Mouse (Mus musculus) right cerebral cortex, postnatal 14 days (tissue): ENCODE results near the gene Nr6a1.
A peak's percentile ranks its signal among the peaks of the same experiment; 100 is the strongest.

ENCODE experiments used
- DNase-seq: peaks from one replicate; pipeline ENCODE4 v3.0.0; 2022

Nr6a1 gene

DNA sequence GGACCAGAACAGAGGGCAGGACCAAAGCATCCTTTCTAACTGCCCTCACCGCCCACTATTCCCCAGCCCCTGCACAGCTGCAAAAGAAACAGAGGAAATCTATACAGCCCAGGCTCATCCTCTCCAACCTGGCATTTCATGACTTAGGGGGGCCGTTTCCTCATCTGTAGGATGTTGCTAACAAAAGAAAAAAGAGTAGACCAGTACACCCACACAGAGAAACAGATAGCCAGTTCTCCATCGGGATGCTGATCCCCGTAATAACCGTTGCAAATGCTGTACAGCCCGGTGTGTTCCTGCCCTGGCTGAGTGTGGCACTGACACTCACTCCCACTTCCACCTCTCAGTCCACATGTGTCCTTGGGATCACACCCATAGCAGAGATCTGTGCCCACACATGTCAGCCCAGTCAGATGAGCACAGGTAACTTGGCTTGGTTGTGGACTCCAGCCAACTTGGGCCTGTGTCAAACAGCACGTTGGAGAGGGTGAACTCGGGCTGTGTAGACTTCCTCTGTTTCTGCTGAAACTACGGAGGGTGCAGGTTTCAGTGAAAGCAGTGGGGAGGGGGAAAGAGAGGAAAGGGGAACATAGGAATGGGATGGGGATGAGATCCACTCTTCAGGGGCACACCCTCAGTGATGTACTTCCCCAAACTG, 9.4 kb upstream of the Nr6a1 start:
- no peak for DNase-seq

DNA sequence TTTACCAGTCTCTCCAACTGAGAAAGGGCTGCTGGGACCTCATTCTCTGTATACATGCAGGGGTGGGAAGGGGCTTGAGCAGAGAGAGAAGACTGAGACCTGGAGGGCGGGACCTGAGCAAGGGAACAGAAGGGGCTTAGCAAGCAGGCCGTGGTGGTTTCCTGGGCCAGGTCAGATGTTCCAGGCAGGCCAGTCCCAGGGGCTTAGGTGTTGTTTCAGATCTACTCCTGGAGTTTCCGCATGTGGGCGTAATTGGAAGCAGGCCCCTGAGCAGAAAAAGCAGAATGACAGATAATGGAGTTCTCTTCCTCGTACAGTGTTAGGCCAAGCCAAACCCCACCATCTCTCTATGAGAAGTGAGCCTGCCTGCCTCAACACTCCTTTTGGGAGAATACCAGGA, 7.4 kb upstream of the Nr6a1 start:
- no peak for DNase-seq

DNA sequence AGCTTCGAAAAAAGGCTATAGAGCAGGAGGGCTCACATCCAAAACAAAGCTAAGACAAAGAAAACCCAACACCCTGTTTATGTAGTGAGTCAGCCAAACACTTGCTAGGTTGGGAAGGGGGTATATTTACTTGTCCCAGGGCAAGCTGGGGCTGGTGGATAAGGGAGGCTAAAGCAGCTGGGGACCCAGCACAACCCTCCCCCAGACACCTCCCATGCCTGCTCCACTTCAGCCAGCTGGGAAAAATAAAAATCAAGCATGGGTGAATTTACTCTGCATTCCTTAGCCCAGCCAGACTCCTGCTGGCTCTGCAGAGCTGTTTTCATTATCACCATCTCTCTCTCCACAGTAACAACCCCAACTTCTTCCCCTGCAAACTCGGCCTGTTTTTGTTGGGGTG, 6.4 kb upstream of the Nr6a1 start:
- DNase-seq = no peak

DNA sequence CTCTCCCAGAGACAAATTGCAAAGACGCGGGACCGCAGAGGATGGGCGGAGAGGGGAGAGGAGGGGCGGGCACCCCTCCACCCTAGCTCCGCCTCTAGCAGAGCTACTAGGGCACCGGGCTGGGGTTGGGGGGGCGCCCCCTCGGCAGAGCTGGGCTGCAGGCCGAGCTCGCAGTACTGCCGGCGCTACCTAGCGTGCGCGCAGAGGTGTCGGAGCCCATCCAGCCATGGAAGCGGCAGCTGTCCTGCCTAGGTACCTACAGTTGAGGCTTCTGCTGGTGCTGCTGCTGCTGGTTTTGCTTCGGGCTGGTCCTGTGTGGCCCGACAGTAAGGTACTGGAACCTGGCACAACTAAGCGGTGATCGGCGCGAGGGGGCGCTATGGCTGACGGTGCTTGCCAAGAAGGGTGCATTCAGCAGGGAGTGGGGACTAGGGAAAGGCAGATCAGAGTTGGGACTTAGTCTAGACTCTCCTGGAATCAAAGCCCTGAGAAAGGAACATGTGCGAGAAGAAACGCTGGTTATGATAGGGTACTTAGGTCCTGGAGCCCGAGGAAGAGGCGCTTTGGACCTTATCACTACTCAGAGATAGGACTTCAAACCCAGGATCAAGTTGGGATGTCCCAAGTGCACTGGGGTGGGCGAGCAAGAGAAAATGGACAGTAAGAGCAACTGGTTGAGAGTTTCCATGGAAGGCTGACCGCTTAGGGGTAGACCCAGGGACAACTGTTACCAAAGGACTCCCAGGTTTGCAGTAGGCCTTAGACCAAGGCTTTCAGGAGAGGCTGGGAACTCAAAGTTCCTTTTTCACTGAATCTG, 4.6 kb upstream of the Nr6a1 start, which contains the start of gene Olfml2a:
Gene Olfml2a, plus strand, starts transcription at position 128 of the 817 bp plus-strand sequence.
- peak; percentile 62 for DNase-seq

DNA sequence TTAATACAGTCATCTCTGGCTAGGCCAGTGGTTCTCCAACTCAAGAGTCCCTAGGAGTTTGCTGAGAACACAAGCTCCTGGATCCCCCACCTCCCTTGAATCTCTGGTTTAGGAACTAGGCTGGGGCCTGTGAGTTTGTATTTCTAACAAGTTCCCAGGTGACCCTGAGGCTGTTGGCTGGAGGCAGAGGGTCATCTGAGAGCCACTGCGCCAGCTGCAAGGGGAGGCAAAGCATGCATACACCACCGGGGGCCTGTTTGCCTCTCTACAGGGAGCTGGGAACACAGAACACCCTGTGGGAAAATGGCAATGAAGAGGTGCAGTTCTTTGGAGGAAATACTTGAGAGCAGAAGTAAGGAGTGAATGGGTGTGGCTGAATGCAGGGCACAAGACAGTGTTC, 2.8 kb upstream of the Nr6a1 start:
- DNase-seq = no peak

DNA sequence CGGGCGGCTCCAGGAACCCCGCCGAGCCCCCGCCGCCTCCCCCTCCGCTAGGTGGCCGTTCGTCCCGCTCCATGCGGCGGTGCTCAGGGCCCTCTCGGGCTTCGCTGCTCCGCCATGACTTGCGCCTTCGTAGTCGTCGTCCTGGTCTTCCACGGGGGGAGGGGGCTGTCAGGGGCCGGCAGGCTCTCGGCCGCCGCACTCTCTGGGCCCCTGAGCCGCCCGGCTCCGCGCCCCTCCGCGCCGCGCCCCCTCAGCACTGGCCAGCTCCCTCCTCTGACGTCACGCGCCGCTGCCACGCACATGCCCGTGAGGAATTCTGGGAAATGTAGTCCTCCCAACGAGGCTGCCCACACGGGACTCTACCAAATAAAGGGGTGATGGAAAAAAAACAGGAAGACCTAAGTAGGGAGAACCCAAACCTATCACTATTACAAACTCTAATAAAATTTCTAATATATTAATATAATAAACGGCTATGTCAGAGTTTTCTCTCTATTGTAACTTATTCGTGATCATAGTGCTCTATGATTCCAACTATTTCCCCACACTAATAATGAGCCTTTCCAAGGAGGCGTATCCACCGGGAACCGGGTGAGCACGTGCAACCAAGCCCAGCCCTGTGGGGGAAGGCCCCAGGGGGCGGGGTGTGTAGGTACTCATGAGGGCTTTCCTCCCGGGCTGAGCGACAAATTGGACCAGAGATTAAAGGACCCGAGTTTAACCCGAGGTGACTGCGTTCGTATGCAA, 1.2 kb downstream of the Nr6a1 start:
- DNase-seq = peak; percentile 94

DNA sequence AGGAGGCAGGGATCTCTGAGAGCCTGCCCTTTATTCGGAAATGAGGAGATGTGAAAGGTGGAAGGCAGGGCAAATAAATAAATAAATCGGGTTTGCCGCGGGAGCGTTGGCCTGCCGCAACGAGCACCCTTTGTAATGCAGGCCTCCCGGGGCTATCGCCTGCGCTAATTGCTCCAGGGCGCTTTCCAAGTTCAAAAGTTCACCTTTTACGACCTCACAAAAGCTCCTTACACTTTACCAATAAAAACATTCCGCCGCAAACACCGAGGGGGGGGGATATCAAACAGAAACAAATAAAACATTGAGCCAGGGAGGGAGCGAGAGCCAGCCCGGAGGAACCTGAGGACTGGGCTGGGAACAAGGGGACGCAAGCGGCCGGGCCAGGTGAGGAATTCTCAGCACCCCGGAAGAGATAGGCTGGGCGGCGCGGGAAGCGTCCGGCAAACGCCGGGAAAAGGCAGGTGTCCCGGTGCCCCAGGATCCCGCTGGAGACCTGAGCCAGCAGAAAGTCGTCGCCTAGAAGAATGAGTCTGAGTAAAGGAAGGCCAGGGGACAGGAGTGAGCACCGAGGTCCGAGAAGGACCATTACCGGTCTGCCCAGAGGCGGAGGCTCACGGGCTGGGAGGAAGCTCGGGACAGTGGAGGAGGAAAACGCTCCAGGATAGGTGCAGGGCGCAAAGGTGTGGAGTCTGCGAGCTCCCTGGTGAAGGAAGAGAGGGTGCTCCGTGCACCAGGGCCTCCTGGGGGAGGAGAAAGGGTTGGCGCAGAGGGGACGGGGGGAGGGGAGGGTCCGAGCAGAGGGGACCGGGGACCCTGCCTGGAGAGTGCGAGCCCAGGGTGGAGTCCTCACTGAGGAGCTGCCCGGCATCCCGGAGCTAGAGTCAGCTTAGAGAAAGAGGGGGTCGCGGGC, 2.1 kb downstream of the Nr6a1 start:
- DNase-seq = no peak

DNA sequence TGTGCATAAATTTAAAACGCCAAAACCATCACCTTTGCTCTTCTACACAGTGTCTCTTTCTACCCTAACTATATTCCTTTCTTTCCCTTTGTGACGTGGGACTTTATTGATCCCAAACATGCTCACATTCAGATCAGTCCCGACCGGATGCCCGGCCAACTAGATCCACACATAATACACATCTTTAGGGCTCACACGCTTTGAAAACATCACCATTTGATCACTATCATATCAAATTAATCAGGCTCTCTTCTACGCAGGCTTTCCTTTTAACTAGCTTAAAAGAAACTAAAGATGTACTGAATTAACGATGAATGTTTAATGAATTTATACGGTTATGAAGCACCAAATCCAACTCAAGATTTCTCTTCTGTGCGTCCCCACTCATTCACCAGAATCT, 2.9 kb downstream of the Nr6a1 start:
- no peak for DNase-seq

DNA sequence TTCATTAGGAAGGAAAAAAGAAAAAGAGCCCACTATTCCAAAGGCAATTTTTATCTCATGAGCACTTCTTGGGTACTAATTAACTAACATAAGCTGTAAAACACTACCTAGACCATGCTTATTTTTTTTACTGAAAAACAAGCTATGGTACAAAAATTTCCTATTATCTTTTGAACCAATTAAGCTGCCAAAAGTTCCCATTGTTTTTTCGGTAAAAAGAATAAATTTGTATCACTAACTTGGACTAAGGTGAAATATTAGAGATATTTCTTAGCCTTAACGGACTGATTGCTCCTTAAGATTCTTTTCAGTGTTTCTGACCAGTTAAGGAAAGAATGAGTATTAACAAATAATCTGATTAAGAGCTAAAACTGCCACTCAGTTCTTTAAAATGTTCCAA, 3.6 kb downstream of the Nr6a1 start:
- no peak for DNase-seq

DNA sequence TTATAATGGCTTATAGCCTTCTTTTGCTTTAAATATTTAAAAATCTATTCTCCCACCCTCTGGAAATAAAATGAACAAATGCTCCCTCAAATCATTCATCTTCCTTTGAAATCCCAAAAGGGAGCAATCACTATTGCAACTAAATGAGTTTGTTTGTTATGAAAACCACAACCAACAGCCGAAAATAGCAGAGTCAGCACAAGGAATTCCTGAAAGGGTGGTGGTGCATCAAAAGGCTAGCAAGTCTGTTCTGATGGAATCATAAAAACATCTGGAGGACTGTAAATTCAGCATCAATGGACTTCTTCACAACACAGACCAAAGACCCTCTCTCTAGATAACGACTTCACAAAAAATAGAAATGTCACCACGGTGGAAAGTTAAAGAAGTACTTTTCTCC, 4.0 kb downstream of the Nr6a1 start:
- DNase-seq = no peak

DNA sequence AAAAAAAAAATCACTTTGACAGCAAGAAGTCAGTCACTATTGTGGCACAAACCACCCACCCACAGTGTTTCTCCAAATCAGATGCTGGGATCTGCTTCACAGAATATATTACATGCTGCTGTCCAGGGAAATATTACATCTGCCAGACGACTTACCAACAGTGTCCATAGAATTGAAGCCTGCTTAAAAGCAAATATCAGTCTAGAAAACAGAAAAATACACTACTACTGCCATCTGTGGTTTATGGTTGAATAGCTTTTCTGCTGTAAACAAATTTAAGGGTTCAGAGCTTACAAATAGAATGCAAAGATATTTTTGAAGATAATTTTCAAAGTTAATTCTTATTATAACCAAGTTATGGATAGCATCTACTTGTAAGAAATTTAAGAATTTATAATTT, 6.1 kb downstream of the Nr6a1 start:
- no peak for DNase-seq

DNA sequence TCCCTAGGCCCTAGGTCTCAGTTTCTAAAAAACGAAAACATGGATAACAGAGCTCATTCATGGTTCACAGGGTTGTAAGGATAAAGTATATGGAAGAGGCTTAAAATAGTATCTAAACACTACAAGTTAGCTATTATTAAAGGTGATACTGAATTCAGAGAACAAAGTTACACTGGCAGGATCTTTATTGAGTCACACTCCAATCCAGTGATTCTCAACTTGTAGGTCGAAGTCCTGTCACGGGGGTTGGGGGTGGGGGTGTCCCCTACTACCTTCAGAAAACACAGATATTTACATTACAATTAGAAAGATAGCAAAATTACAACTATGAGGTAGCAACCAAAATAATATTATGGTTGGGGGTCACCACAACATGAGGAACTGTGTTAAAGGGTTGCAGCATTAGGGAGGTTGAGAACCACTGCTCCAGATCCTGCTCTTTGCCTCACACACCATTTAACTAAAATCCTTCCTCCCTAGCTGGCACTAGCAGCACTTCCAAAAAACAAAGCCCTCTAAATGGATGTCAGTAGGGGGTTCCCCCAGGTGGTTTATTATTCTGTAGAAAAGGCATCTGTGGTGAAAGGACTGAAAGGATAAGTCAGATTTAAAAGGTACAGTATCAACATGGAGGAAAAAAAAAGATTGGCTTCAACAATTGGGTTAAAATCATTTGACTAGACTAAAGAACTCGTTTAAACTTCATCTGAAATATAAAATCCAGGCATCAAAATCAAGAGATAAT, 10.4 kb downstream of the Nr6a1 start:
- DNase-seq = no peak

DNA sequence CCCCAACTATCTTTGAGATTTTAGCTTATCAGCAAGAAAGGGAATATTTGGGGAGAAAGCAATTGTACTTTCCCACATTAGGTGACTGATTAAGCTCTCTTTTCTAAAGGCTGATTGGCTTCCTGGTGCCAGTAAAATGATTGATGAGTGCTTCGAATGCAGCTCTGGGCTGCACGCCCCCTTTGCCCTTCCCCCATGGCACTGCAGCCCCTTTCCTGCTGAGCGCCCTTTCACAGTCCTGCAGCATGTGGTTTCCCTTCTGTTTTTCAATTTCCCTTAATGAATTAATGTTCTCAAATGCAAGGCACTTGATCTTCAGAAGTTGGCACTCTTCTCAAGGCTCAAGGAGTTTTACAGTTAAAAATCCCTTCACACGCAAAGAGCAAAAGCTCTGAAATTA, 12.5 kb downstream of the Nr6a1 start:
- no peak for DNase-seq

DNA sequence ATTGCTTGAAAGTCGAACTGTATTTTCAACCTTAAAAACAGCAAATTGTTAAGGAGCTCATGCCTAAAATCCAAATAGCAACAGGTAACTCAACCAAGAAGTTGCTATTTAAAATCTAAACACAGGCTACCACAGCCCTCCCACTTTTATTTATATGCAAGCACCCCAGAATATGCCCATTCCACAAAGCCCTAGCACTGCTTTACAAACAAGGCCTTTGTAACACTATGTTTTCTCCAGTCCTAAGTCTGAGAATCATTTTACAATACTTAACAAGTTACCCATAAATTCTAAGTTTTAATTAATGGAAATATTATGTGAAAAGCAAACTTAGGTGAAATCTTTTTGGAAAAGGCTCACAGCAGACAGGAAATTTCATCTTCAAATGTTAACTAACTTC, 13.0 kb downstream of the Nr6a1 start:
- no peak for DNase-seq

DNA sequence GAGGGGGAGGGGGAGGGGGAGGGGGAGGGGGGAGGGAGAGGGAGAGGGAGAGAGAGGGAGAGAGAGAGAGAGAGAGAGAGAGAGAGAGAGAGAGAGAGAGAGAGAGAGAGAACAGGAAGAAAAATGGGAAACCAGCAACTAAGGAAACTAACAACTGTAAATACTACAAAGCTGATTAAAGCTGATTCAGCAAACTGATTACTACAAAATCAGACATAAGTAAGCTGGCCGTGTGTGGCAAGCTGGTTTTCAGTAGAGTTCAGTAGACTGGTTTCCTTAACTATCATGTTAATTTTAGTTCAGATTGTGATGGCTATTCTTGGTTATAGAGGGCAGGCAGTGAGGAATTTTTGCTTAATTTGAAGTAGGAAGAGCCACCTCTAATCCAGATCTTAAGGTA, 18.9 kb downstream of the Nr6a1 start:
- no peak for DNase-seq

DNA sequence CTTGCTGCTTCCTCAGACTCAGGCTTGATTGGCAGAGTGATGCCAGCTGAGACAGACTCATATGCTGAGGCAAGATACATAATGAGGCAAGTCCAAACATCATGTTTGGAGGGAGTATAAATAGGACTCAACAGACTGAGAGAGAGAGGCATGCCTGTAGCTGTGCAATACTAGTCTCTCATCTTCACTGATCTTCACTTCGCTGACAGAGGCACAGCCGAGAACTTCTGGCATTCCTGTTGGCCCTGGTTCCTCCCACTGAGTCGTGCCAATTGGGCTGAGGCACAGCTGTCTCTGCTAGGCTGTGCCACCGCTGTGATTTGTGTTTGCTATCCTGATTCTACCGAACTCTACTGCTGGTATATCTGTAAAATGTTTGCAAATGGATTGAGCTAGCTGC, 21.4 kb downstream of the Nr6a1 start:
- DNase-seq = peak; percentile 13

DNA sequence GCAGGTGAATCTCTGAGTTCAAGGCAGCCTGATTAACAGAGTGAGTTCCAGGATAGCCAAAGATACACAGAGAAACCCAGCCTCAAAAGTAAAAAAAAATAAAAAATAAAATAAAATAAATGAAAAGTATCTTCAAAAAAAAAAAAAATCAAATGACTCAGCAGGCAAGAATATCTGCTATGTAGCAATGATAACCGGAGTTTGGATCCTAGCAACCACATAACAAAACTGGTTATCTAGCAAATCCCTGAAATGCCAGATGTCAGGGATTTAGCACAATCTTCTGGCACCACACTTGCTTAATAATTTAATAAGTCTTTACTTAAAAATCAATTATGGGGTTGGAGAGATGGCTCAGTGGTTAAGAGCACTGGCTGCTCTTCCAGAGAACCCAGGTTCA, 23.2 kb downstream of the Nr6a1 start:
- DNase-seq = no peak

DNA sequence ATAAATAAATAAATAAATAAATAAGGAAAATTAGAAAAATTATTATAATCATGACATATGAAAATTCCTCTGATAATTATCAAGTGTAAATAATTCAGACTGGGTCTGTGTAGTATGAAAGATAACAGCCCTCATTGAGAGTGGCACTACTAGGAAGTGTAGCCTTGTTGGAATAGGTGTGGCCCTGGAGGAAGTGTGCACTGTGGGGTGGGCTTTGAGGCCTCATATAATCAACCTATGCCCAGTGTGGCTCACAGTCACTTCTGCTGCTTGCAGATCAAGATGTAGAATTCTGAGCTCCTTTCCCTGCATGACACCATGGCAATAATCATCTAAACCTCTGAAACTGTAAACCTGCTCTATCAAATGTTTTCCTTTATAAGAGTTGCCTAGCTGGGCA, 24.6 kb downstream of the Nr6a1 start:
- DNase-seq = no peak

DNA sequence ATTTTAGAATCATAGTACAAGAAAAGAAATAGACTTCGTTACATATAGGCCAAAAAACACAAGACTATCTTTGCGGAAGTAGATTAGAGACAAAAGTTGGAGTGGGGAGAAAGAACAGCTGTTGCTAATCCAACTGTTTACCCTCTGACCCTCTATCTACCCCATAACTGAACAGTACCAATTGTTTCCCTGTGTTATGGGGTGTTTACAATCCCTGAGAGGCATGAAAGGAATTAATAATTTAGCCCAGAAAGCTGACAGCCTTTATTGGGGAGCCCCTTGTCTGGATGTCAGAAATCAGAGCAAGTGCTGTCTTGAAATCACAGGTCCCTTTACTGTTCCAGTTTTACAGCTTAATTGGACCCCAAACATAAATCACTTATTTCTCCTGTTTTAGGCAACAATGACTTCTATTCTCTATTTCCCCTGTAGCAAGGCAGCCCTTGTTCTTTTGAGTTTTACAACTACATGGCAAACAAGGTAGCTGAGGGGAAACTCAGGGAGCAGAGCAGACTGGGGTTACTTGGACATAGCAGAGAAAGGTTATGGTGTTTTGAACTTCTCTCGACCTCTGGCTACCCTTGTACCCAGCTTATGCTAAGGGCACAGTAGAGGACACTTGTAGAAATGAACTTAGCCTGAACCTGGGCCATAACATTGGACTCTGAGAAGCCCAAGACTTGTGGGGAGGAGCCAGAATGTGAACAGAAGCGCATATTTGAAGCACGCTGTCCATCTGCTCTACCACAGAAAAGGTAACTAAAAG, 46.4 kb downstream of the Nr6a1 start:
- DNase-seq = no peak

DNA sequence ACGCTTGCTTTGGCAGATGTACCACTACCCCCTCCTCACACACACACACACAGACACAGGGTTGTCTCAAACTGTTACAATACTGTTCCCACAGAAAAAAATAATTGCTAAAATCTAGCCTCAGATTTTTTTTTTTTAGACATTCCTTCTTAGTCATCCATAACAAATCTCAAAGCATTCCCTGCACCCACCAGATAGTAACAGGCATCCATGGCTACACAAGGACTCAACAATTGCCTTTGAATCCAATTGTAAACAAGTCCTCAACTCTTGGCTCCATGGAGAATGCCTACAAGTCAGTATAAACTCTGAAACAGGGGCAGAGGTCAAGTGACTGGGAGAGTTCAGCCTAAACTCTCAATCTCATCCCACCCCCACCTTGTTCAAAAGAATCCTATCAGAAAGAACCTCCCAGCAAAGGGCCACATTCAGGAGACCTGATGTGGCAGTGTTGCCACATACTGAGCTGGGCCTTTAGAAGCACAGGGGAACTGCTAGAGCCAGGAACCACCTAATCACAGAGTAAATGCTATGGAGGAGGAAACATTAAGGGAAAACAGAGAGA, 52.9 kb downstream of the Nr6a1 start:
- DNase-seq = no peak

DNA sequence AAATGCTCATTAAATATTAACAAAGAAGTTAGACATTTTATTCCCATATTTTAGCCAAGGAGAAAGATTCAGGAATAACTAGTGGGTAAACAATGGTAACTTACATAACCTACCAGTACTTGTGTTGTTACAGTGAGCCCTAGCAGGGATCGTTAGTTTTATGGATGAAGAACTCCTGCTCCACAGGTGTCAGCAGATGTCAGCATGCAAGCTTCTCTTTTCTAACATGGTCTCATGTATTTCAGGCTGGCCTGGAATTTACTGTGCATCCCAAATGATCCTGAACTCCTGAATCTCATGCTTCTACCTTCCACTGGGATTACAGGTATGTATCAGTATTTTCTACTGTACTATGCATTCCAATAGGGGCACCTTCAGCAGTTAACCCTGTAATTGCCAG, 54.8 kb downstream of the Nr6a1 start:
- no peak for DNase-seq
